7 mouse cellular contexts compared by ENCODE assay signal in the genomic region with DNA sequence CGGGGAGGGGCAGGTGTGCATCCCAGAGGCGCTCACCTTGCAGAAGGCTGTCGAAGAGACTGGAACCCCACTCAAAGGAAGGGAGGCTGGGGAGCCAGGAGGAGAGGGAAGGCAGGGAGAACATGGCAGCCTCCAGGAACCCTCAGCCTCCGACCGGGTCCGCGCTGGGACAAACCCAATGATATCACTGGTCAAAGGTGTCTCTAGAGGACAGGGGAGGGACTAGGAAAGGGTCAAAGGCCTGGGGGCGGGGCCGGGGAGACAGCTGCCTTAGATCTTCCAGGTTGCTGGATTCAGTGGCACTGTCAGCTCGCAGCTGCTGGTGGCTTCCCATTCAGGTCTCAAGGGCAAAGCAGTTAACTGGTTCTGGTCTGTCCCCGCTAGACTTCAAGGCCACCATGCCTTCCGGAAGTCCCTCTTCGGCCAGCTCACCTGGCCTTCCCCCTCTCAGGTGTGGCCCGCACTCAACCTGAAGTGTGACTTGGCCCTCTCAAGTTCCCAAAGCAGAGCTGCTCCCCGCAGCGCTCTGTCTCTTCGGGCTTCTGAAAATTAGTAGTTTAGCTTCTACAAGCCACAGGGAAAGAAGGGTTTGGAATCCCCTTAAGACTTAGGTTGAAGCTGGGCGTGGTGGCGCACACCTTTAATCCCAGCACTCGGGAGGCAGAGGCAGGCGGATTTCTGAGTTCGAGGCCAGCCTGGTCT. TPM values are rescaled to one million over a fixed set of nuclear protein-coding genes. Genes with fewer than 3 reads are reported as not detected.
DNase-seq lines count a peak whose midpoint lies in the region; ATAC-seq and TF ChIP-seq lines count a peak whose summit lies in the region.

No protein-coding gene starts in this region.

- no peaks in the 10 kb centered on the region for H3K79me2 ChIP-seq in MEL (ENCODE audit: control insufficient read depth, insufficient read depth, low read length, poor library complexity)

- H3K27me3 ChIP-seq in MEL (ENCODE audit: control insufficient read depth in 1 of 2, insufficient read depth in 2 of 2, low read length in 2 of 2), result no peaks in the 10 kb centered on the region
- H3K27me3 ChIP-seq in hindbrain, postnatal 0 days (ENCODE audit: insufficient read depth, low read length), result no peaks in the 10 kb centered on the region
- peaks cover 19% of the 10 kb centered on the region for H3K27me3 ChIP-seq in liver, embryonic 12.5 days (replicated peaks)

- ATAC-seq in hindbrain, postnatal 0 days, result no peak
- peak; percentile 20; the same call in 1 of the 2 replicates for ATAC-seq in liver, embryonic 12.5 days

- intact Hi-C loops in left cerebral cortex, postnatal 36 days (cut with DNase I), result loop anchor here (2.0 kb wide), 1 partner anchor 231 kb away; no protein-coding TSS in a partner anchor

- H3K36me3 ChIP-seq in MEL (ENCODE audit: control insufficient read depth in 1 of 2, insufficient read depth in 2 of 2, low read length in 2 of 2), result 0 out of 4 replicates have a peak, but pooled peaks cover 0 to 2% of the 10 kb centered on the region in 2 experiments
- H3K36me3 ChIP-seq in hindbrain, postnatal 0 days (ENCODE audit: insufficient read depth, low read length), result no peaks in the 10 kb centered on the region
- H3K36me3 ChIP-seq in liver, embryonic 12.5 days, result no peaks in the 10 kb centered on the region

- WGBS in hindbrain, postnatal 0 days, result 16% methylated on average over 22 of the region's 22 CpGs
- 9% methylated on average over 22 of the region's 22 CpGs for WGBS in liver, embryonic 12.5 days (ENCODE audit: insufficient replicate concordance)

- H3K27ac ChIP-seq in MEL (ENCODE audit: control insufficient read depth, low read depth, low read length), result no peak overlapping the region
- H3K27ac ChIP-seq in hindbrain, postnatal 0 days, result no peak overlapping the region
- no peak overlapping the region for H3K27ac ChIP-seq in liver, embryonic 12.5 days

- peak overlapping the region; percentile 50 for H3K4me2 ChIP-seq in hindbrain, postnatal 0 days (ENCODE audit: low read depth, low read length)
- peak overlapping the region; percentile 75 for H3K4me2 ChIP-seq in liver, embryonic 12.5 days

- no peak for TF ChIP-seq EP300 in MEL (IDR thresholded peaks at IDR 0.05; ENCODE audit: low read depth in 1 of 2, low read length in 2 of 2)

- peak; percentile 47 for DNase-seq in MEL (ENCODE audit: low read depth, low spot score)
- DNase-seq in embryo, embryonic 10 days (ENCODE audit: low spot score), result peak; percentile 39
- no peak for DNase-seq in hindbrain, postnatal 0 days (ENCODE audit: low spot score)
- DNase-seq in neural tube, embryonic 10.5 days (ENCODE audit: extremely low spot score, low spot score), result peak; percentile 54
- DNase-seq in left cerebral cortex, postnatal 36 days (ENCODE audit: low spot score in 2 of 2), result no peak
- DNase-seq in gastrocnemius, adult 8-10 months (ENCODE audit: low spot score in 2 of 2), result no peak

- H3K9me3 ChIP-seq in MEL (replicated peaks; ENCODE audit: insufficient read depth, low read length), result no peaks in the 10 kb centered on the region
- H3K9me3 ChIP-seq in hindbrain, postnatal 0 days (ENCODE audit: low read length), result no peaks in the 10 kb centered on the region
- H3K9me3 ChIP-seq in liver, embryonic 12.5 days (replicated peaks), result no peaks in the 10 kb centered on the region

- no peak for TF ChIP-seq POLR2A in MEL (IDR thresholded peaks at IDR 0.05; ENCODE audit: control insufficient read depth in 1 of 2, insufficient read depth in 1 of 2, low read depth in 1 of 2, low read length in 2 of 2, poor library complexity in 1 of 2)

- H3K9ac ChIP-seq in MEL (ENCODE audit: control insufficient read depth, low read depth, low read length, poor library complexity, severe bottlenecking), result peak overlapping the region; percentile 59; the same call in 1 of the 2 replicates
- H3K9ac ChIP-seq in hindbrain, postnatal 0 days (replicated peaks; ENCODE audit: low read length), result no peak overlapping the region
- peak overlapping the region; percentile 10; the same call in 1 of the 2 replicates for H3K9ac ChIP-seq in liver, embryonic 12.5 days

- peaks cover 0 to 9% of the 10 kb centered on the region in 2 experiments; a peak in 2 of 4 replicates for H3K4me1 ChIP-seq in MEL (ENCODE audit: control insufficient read depth in 1 of 2, insufficient read depth in 2 of 2, low read length in 2 of 2)
- H3K4me1 ChIP-seq in hindbrain, postnatal 0 days (ENCODE audit: insufficient read depth, low read length), result peaks cover 8% of the 10 kb centered on the region
- H3K4me1 ChIP-seq in liver, embryonic 12.5 days, result peaks cover 15% of the 10 kb centered on the region

- no peak for TF ChIP-seq CTCF in MEL (IDR thresholded peaks at IDR 0.05 in 2 of 3, conservative IDR thresholded peaks at IDR 0.05 in 1 of 3; ENCODE audit: control insufficient read depth in 1 of 3, insufficient read depth in 1 of 3, low read depth in 2 of 3, low read length in 3 of 3, poor library complexity in 1 of 3, severe bottlenecking in 1 of 3)
- TF ChIP-seq CTCF in hindbrain, postnatal 0 days (IDR thresholded peaks at IDR 0.05; ENCODE audit: low read depth), result no peak

- TF ChIP-seq RAD21 in MEL (IDR thresholded peaks at IDR 0.05; ENCODE audit: low read depth, low read length), result no peak

- peak overlapping the region; percentile 16 to 51; a peak in 3 of 4 replicates for H3K4me3 ChIP-seq in MEL (ENCODE audit: control insufficient read depth in 1 of 2, insufficient read depth in 1 of 2, low read depth in 2 of 2, low read length in 2 of 2)
- H3K4me3 ChIP-seq in hindbrain, postnatal 0 days (ENCODE audit: low read length), result no peak overlapping the region
- peak overlapping the region; percentile 47 for H3K4me3 ChIP-seq in liver, embryonic 12.5 days

TF ChIP-seq in MEL, 35 proteins besides CTCF, POLR2A, EP300 and RAD21:
- TF ChIP-seq ZMIZ1 (IDR thresholded peaks at IDR 0.05; ENCODE audit: low read depth, low read length) (no peak), ETS1 (IDR thresholded peaks at IDR 0.05; ENCODE audit: low read depth, low read length) (no peak), ELF1 (IDR thresholded peaks at IDR 0.05; ENCODE audit: low read depth, low read length) (no peak), MAX (IDR thresholded peaks at IDR 0.05; ENCODE audit: low read length) (no peak), MAZ (IDR thresholded peaks at IDR 0.05; ENCODE audit: low read depth, low read length) (no peak), GATA1 (IDR thresholded peaks at IDR 0.05; ENCODE audit: low read depth, low read length) (no peak), MYB (IDR thresholded peaks at IDR 0.05; ENCODE audit: low read depth, low read length) (no peak), NELFE (IDR thresholded peaks at IDR 0.05; ENCODE audit: low read depth, low read length) (no peak), USF2 (IDR thresholded peaks at IDR 0.05; ENCODE audit: borderline replicate concordance in 1 of 2, insufficient read depth in 1 of 2, low read depth in 1 of 2, low read length in 2 of 2) (no peak)

RNA-seq across cellular contexts. Expression of gene Tmem82, which starts 0.4 kb away (rescaled TPM):
- total RNA-seq in MEL (2012; rRNA removed), result not detected in 2 replicates
- polyA plus RNA-seq in MEL (2012; ENCODE audit: insufficient read depth in 1 of 2, insufficient read length in 2 of 2, low read depth in 1 of 2, low replicate concordance in 2 of 2, missing spikeins in 1 of 2), result under 1 TPM in 1 of 2 experiments, not detected in 1; 0.21 TPM
- total RNA-seq in hindbrain, postnatal 0 days (2014; rRNA removed), result 1.3 and 1.6 TPM in 2 replicates
- 1.3 and 1.5 TPM in 2 replicates for polyA plus RNA-seq in hindbrain, postnatal 0 days (2015; fragmentation: Nextera tagmentation; extraction: Ambion mirVana)
- 3.2 and 3.6 TPM in 2 replicates for polyA plus RNA-seq in liver, embryonic 12.5 days (2016; fragmentation: Nextera tagmentation; extraction: Ambion mirVana)
- total RNA-seq in left cerebral cortex, postnatal 36 days (2021), result 1 to 10 TPM in 1 of 2 experiments, under 1 TPM in 1; 0.35 to 1.3 TPM
- under 1 TPM; 0.16 to 0.46 (median 0.31) TPM for total RNA-seq in gastrocnemius, adult 8-10 months (2022)

RNA-seq across cellular contexts. Expression of gene Slc25a34, which starts 5.6 kb away (rescaled TPM):
- total RNA-seq in MEL (2012; rRNA removed), result not detected in 2 replicates
- polyA plus RNA-seq in MEL (2012; ENCODE audit: insufficient read depth in 1 of 2, insufficient read length in 2 of 2, low read depth in 1 of 2, low replicate concordance in 2 of 2, missing spikeins in 1 of 2), result under 1 TPM in 1 of 2 experiments, not detected in 1; 0.10 TPM
- total RNA-seq in hindbrain, postnatal 0 days (2014; rRNA removed), result 18.1 and 22.2 TPM in 2 replicates
- 3.0 and 3.6 TPM in 2 replicates for polyA plus RNA-seq in hindbrain, postnatal 0 days (2015; fragmentation: Nextera tagmentation; extraction: Ambion mirVana)
- not detected in 2 replicates for polyA plus RNA-seq in liver, embryonic 12.5 days (2016; fragmentation: Nextera tagmentation; extraction: Ambion mirVana)
- 1 to 10 TPM; 3.0 to 4.3 TPM for total RNA-seq in left cerebral cortex, postnatal 36 days (2021)
- 10 to 100 TPM in 3 of 4 experiments, 1 to 10 TPM in 1; 9.2 to 14.0 (median 12.3) TPM for total RNA-seq in gastrocnemius, adult 8-10 months (2022)

RNA-seq across cellular contexts. Expression of gene Fblim1, which starts 12.1 kb away (rescaled TPM):
- total RNA-seq in MEL (2012; rRNA removed), result not detected in 2 replicates
- polyA plus RNA-seq in MEL (2012; ENCODE audit: insufficient read depth in 1 of 2, insufficient read length in 2 of 2, low read depth in 1 of 2, low replicate concordance in 2 of 2, missing spikeins in 1 of 2), result not detected
- total RNA-seq in hindbrain, postnatal 0 days (2014; rRNA removed), result 22.5 and 26.7 TPM in 2 replicates
- 21.7 and 25.6 TPM in 2 replicates for polyA plus RNA-seq in hindbrain, postnatal 0 days (2015; fragmentation: Nextera tagmentation; extraction: Ambion mirVana)
- polyA plus RNA-seq in liver, embryonic 12.5 days (2016; fragmentation: Nextera tagmentation; extraction: Ambion mirVana), result 4.0 and 5.3 TPM in 2 replicates
- total RNA-seq in left cerebral cortex, postnatal 36 days (2021), result 1 to 10 TPM in 1 of 2 experiments, under 1 TPM in 1; 0.68 to 1.2 TPM
- total RNA-seq in gastrocnemius, adult 8-10 months (2022), result 1 to 10 TPM in 2 of 4 experiments, under 1 TPM in 2; 0.46 to 2.2 (median 0.94) TPM

RNA-seq across cellular contexts. Expression of gene Plekhm2, which starts 46.7 kb away (rescaled TPM):
- 4.8 and 6.5 TPM in 2 replicates for total RNA-seq in MEL (2012; rRNA removed)
- 10 to 100 TPM in 1 of 2 experiments, not detected in 1; 15.4 TPM for polyA plus RNA-seq in MEL (2012; ENCODE audit: insufficient read depth in 1 of 2, insufficient read length in 2 of 2, low read depth in 1 of 2, low replicate concordance in 2 of 2, missing spikeins in 1 of 2)
- 45.8 and 47.6 TPM in 2 replicates for total RNA-seq in hindbrain, postnatal 0 days (2014; rRNA removed)
- 6.1 and 6.4 TPM in 2 replicates for polyA plus RNA-seq in hindbrain, postnatal 0 days (2015; fragmentation: Nextera tagmentation; extraction: Ambion mirVana)
- polyA plus RNA-seq in liver, embryonic 12.5 days (2016; fragmentation: Nextera tagmentation; extraction: Ambion mirVana), result 1.9 and 2.4 TPM in 2 replicates
- total RNA-seq in left cerebral cortex, postnatal 36 days (2021), result 10 to 100 TPM; 90.7 to 91.7 TPM
- 10 to 100 TPM; 25.0 to 32.5 (median 30.2) TPM for total RNA-seq in gastrocnemius, adult 8-10 months (2022)

Comparison
In these comparisons a context has a peak if more than half of its experiments do, and no peak if none do; other contexts are left out.
1. DNase-seq: peak in MEL (single experiment), embryo, embryonic 10 days (single experiment) and neural tube, embryonic 10.5 days (single experiment); none in hindbrain, postnatal 0 days (single experiment), left cerebral cortex, postnatal 36 days (0 of 2) and gastrocnemius, adult 8-10 months (0 of 2).